Mouse (Mus musculus) hindbrain, embryonic 16.5 days (tissue): ENCODE data around the gene Sag. TPM values are rescaled to one million over a fixed set of nuclear protein-coding genes. Genes with fewer than 3 reads are reported as not detected.

Experiments used
- ATAC-seq: fragments of 200-750 bp; cut with Nextera tagmentation; 2 replicates; pipeline ENCODE4 v1.8.0; 2017; ENCODE audit warnings: moderate TSS enrichment, moderate library complexity
- H3K27ac ChIP-seq: fragments of 300-500 bp; sonication (generic); 2 replicates; pipeline ENCODE4 v1.5.1; 2014; ENCODE audit warnings: low read depth, mild to moderate bottlenecking, control low read depth, low read length, moderate library complexity
- H3K27me3 ChIP-seq: fragments of 300-500 bp; sonication (generic); replicated peaks from 2 replicates; pipeline ENCODE4 v1.6.1; 2014; ENCODE audit warnings: low read length; ENCODE audit not compliant: control insufficient read depth, insufficient read depth
- H3K36me3 ChIP-seq: fragments of 300-500 bp; sonication (generic); 2 replicates; pipeline ENCODE4 v1.6.1; 2014; ENCODE audit warnings: mild to moderate bottlenecking, low read length, moderate library complexity, mixed read lengths; ENCODE audit not compliant: control insufficient read depth, insufficient read depth
- H3K4me1 ChIP-seq: fragments of 300-500 bp; sonication (generic); 2 replicates; pipeline ENCODE4 v1.6.1; 2014; ENCODE audit warnings: low read depth, low read length; ENCODE audit not compliant: control insufficient read depth, insufficient read depth
- H3K4me2 ChIP-seq: fragments of 300-500 bp; sonication (generic); 2 replicates; pipeline ENCODE4 v1.6.1; 2014; ENCODE audit warnings: mild to moderate bottlenecking, low read length, control low read depth, moderate library complexity
- H3K4me3 ChIP-seq: fragments of 300-500 bp; sonication (generic); 2 replicates; pipeline ENCODE4 v1.5.1; 2014; ENCODE audit warnings: mild to moderate bottlenecking, low read length, control low read depth, moderate library complexity
- H3K9ac ChIP-seq: fragments of 300-500 bp; sonication (generic); 2 replicates; pipeline ENCODE4 v1.6.1; 2014; ENCODE audit warnings: low read depth, mild to moderate bottlenecking, control low read depth, low read length, moderate library complexity
- H3K9me3 ChIP-seq: fragments of 300-500 bp; sonication (generic); 2 replicates; pipeline ENCODE4 v1.6.1; 2014; ENCODE audit warnings: mild to moderate bottlenecking, low read length, moderate library complexity; ENCODE audit not compliant: control insufficient read depth
- WGBS: fragments of 180-500 bp; shearing (Covaris S2); extraction: QIAGEN DNeasy Blood & Tissue Kit; methylation state at CpG from one replicate; pipeline ENCODE4 v1.1.7; 2014; 5-methylcytosine and 5-hydroxymethylcytosine counted together
- polyA plus RNA-seq: library from polyadenylated mRNA; unstranded; fragments of >200 nt; fragmentation: Nextera tagmentation; extraction: Ambion mirVana; gene quantifications from 2 replicates; pipeline ENCODE4 v1.2.1, GENCODE M21; 2015

Sag gene
- polyA plus RNA-seq, 1 experiment from 2014 or later = 1.7 TPM

DNA sequence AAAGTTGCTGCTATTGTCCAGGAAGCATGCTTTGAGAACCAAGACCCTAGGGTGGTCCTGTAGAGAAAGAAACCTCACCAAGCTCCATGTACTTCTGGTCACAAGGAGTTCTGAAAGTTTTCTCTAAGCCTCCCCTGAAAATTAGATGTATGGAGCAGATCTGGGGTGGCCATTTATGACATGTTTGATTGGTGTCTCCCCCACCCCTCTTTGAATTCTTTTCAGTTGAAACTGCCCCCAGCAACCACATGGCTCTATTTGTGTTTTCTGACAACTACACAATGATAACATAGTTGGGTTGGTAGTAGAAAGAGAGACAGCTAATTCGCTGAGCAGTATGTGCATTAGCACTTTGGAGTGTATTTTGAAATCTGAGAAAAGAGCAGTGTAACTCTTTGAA lies 52.0 kb downstream of the Sag start:
- no peaks in the 10 kb centered on the region for H3K36me3 ChIP-seq
- no peak overlapping the region for H3K9ac ChIP-seq
- no peaks in the 10 kb centered on the region for H3K27me3 ChIP-seq
- H3K4me2 ChIP-seq = no peak overlapping the region
- ATAC-seq = no peak
- H3K27ac ChIP-seq = no peak overlapping the region
- H3K9me3 ChIP-seq = no peaks in the 10 kb centered on the region
- H3K4me1 ChIP-seq = peaks cover 22% of the 10 kb centered on the region
- H3K4me3 ChIP-seq = no peak overlapping the region
- WGBS = 88% methylated on average over 1 of the region's 1 CpGs

DNA sequence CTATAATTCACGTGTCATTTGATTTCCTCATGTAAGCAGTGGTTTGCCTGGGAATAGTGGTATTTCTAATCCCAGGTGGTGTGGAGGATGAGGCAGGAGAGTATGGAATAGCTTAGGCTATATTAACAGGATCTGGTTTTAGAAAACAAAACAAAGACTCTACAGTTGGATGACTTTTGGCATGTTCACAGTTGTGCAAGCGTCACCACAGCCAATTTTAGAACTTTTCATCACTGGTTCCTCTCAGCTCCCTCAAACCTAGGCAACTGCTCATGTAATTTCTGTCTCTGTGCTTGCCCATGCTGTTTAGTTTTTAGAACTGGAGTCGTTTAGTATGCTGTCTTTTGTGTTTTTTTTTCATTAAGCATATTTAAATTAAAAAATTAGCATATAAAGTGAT lies 53.3 kb downstream of the Sag start:
- no peak overlapping the region for H3K4me3 ChIP-seq
- WGBS = 75% methylated on average over 3 of the region's 3 CpGs
- H3K4me1 ChIP-seq = peaks cover 22% of the 10 kb centered on the region
- no peak overlapping the region for H3K27ac ChIP-seq
- ATAC-seq = no peak
- no peak overlapping the region for H3K4me2 ChIP-seq
- H3K9me3 ChIP-seq = no peaks in the 10 kb centered on the region
- H3K27me3 ChIP-seq = no peaks in the 10 kb centered on the region
- H3K9ac ChIP-seq = no peak overlapping the region
- no peaks in the 10 kb centered on the region for H3K36me3 ChIP-seq

DNA sequence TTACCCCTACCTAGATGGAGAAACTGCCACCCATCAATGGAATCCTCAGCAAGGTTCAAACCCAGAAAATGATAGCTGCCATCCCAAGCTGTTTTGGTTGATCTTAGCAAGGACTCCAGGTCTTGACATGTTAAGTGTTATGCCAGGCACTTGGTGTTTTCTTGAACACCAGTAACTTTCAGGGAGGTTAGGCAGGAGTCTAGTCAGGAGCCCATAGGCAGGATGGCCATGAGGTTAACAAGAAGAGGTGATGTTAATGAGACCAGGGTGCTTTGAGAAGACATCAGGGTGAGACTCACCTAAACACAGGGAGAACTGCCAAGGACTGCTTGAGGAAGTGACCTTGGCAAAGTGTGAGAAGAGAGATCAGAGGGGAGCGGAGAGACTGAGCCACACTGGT lies 54.6 kb downstream of the Sag start:
- H3K27me3 ChIP-seq = no peaks in the 10 kb centered on the region
- H3K36me3 ChIP-seq = no peaks in the 10 kb centered on the region
- H3K9me3 ChIP-seq = no peaks in the 10 kb centered on the region
- no peak overlapping the region for H3K4me3 ChIP-seq
- no peak overlapping the region for H3K9ac ChIP-seq
- no peak overlapping the region for H3K4me2 ChIP-seq
- ATAC-seq = no peak
- no peak overlapping the region for H3K27ac ChIP-seq
- peaks cover 17% of the 10 kb centered on the region for H3K4me1 ChIP-seq
- WGBS = 96% methylated on average over 1 of the region's 1 CpGs

DNA sequence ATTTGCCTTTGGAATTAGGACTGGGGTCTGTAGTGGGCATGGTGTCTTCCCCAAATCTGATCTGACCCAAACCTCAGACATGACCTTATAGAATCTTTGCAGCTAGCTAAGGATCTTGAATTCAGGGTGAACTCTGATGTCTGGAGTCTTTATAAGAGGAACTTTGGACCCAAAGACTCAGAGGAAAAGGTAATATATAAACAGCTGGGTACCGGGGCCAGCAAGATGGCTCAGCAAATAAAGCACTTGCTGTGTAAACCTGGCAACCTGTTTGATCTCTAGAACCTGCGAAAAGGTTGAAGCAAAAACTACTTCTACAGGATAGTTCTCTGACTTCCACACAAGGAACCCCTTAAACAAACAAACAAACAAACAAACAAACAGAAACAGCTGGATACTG lies 55.0 kb downstream of the Sag start:
- Histone ChIP-seq H3K4me1 (peaks cover 17% of the 10 kb centered on the region), H3K27ac (no peak overlapping the region), H3K4me2 (no peak overlapping the region), H3K9ac (no peak overlapping the region), H3K36me3 (no peaks in the 10 kb centered on the region), H3K4me3 (no peak overlapping the region), H3K27me3 (no peaks in the 10 kb centered on the region), H3K9me3 (no peaks in the 10 kb centered on the region)
- no peak for ATAC-seq
- WGBS = 91% methylated on average over 2 of the region's 2 CpGs

DNA sequence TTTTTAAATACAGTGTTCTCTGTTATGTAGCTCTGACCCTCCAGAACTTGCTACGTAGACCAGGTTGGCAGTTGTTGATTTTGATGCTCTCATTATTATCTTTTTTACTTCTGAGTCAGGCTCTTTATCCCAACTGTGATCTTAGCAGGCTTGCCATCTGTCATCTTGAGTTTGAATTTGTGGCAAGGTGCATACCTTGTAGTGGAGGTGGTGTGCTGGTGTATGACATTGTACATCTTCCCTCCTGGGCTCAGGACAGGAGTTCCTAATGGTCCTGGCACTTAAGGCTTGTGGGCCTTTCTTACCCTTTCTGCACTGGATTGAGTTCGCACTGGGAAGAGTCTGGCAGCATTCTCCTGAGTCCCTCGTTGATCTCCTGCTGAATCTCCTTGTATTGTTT lies 60.1 kb downstream of the Sag start:
- Histone ChIP-seq H3K27ac (no peak overlapping the region), H3K4me3 (no peak overlapping the region), H3K9ac (no peak overlapping the region), H3K36me3 (no peaks in the 10 kb centered on the region), H3K9me3 (no peaks in the 10 kb centered on the region), H3K4me1 (no peaks in the 10 kb centered on the region; the same call in 1 of the 2 replicates), H3K27me3 (no peaks in the 10 kb centered on the region), H3K4me2 (no peak overlapping the region)
- no peak for ATAC-seq
- WGBS = 63% methylated on average over 3 of the region's 3 CpGs

DNA sequence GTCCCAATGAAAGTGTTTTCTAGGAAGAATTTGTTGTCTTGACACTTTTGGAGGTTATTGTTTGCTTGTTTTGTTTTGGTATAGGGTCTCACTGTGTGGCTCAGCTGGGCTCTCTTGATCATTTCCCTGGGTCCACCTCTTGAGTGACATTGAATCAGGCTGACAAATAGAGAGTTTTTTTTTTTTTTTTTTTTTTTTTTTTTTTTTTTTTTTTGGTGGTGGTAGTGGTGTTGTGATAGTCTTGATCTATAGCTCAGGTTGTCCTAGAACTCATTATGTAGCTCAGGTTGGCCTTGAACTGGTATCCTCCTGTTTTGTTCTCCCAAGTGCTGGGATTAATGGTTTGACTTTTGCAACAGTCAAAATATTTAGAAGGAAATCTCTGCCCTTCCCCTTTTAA lies 61.4 kb downstream of the Sag start:
- H3K4me3 ChIP-seq = no peak overlapping the region
- H3K36me3 ChIP-seq = no peaks in the 10 kb centered on the region
- no peaks in the 10 kb centered on the region for H3K9me3 ChIP-seq
- no peak overlapping the region for H3K27ac ChIP-seq
- no peak overlapping the region for H3K9ac ChIP-seq
- no peak overlapping the region for H3K4me2 ChIP-seq
- no peak for ATAC-seq
- no peaks in the 10 kb centered on the region; the same call in 1 of the 2 replicates for H3K4me1 ChIP-seq
- no peaks in the 10 kb centered on the region for H3K27me3 ChIP-seq

DNA sequence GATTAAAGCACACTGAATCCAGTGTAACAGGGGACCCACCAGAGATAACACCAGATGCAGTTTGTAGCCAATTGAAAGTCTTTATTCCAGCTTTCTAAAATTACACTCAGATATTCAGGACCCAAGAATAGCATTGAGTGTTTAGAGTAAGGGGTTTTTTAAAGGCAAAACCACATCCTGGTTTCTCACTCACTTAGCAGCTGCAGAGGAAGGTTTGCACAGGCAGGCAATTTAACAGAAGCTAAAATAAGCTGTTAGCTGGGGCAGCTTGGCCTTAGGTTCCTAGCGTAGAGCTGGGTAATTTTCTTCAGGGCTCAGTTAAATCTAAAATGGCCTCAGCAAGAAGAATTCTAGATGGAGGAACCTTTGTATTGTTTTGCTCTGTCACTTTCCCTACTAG lies 63.2 kb downstream of the Sag start:
- Histone ChIP-seq H3K9me3 (no peaks in the 10 kb centered on the region), H3K4me1 (no peaks in the 10 kb centered on the region; the same call in 1 of the 2 replicates), H3K36me3 (no peaks in the 10 kb centered on the region), H3K9ac (no peak overlapping the region), H3K27me3 (no peaks in the 10 kb centered on the region), H3K4me2 (no peak overlapping the region), H3K27ac (no peak overlapping the region), H3K4me3 (no peak overlapping the region)
- no peak for ATAC-seq
- 96% methylated on average over 1 of the region's 1 CpGs for WGBS

DNA sequence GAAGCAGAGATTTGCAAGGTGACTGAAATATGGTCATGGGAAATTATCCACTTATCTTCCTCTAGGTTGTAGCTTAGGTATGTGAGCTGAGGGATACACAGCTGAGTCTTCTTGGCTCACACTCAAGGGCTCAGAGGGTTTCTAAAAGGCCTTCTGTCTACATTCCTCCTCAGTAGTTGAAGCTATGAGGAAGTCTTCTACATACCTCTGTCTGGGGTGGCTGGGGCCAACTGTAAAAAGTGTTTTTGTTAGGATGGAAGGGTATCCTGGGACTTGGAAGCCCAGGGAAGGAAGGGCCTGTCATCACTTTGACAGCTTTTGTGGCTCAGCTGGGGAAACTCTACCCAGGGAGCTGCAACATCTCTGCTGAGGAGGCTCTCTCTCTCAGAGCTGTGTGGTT lies 68.1 kb downstream of the Sag start:
- Histone ChIP-seq H3K36me3 (no peaks in the 10 kb centered on the region), H3K4me1 (no peaks in the 10 kb centered on the region; the same call in 1 of the 2 replicates), H3K9ac (no peak overlapping the region), H3K4me2 (no peak overlapping the region), H3K4me3 (no peak overlapping the region), H3K27me3 (no peaks in the 10 kb centered on the region), H3K9me3 (no peaks in the 10 kb centered on the region), H3K27ac (no peak overlapping the region)
- ATAC-seq = no peak

DNA sequence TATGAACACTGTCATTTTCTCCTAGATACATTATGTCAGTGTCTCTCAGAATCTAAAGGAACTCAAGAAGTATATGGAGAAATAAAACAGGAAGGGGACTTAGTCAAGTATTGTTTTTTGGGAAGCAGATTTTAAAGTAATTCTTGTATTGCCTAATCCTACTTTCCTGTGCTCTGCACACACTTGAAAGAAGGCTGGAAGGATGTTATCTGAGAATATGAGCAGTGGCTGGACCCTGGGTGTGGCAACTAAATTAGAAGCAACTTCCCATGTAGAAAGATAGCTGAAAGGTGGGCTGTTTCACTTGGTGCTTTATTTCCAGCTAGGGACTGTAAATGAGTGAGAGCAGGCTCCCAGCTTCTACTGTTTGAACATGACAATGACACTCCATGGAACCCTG lies 69.6 kb downstream of the Sag start:
- no peak overlapping the region for H3K4me2 ChIP-seq
- H3K9me3 ChIP-seq = no peaks in the 10 kb centered on the region
- H3K36me3 ChIP-seq = no peaks in the 10 kb centered on the region
- peaks cover 7% of the 10 kb centered on the region for H3K4me1 ChIP-seq
- H3K9ac ChIP-seq = no peak overlapping the region
- no peak for ATAC-seq
- no peak overlapping the region for H3K27ac ChIP-seq
- no peak overlapping the region for H3K4me3 ChIP-seq
- no peaks in the 10 kb centered on the region for H3K27me3 ChIP-seq

DNA sequence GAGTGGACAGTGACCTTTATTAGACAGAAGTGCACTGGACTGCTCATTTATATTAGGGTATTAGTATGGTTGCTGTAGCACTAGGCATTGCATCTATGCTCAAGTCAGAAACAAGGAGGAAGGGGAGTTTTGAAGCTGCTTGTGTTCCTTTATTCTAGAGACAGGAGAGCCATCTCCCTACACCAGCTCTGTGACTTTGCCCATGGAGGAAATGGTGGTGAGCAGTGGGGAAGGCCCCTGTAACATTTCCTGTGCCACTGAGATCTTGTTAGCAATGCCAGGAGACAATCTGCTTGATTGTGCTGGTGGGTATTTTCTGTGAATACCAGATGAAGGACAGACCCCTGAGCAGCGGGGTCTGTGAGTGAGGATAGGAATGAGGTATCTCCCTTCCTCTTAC lies 72.6 kb downstream of the Sag start:
- no peak for ATAC-seq
- Histone ChIP-seq H3K4me1 (peaks cover 20% of the 10 kb centered on the region), H3K4me3 (no peak overlapping the region), H3K27ac (no peak overlapping the region), H3K9me3 (no peaks in the 10 kb centered on the region), H3K4me2 (no peak overlapping the region), H3K9ac (no peak overlapping the region), H3K27me3 (no peaks in the 10 kb centered on the region), H3K36me3 (no peaks in the 10 kb centered on the region; the same call in 1 of the 2 replicates)
- 88% methylated on average over 1 of the region's 1 CpGs for WGBS
